Mouse (Mus musculus): ENCODE data around the gene Tram2. TPM values are rescaled to one million over a fixed set of nuclear protein-coding genes. Genes with fewer than 3 reads are reported as not detected.

Tram2 gene
- 3.3 TPM for polyA plus RNA-seq (2014; fragmentation: Illumina TruSeq; extraction: RNeasy Lipid Tissue Mini Kit (QIAGEN cat#74804); ENCODE audit: low read depth, low replicate concordance)

DNA sequence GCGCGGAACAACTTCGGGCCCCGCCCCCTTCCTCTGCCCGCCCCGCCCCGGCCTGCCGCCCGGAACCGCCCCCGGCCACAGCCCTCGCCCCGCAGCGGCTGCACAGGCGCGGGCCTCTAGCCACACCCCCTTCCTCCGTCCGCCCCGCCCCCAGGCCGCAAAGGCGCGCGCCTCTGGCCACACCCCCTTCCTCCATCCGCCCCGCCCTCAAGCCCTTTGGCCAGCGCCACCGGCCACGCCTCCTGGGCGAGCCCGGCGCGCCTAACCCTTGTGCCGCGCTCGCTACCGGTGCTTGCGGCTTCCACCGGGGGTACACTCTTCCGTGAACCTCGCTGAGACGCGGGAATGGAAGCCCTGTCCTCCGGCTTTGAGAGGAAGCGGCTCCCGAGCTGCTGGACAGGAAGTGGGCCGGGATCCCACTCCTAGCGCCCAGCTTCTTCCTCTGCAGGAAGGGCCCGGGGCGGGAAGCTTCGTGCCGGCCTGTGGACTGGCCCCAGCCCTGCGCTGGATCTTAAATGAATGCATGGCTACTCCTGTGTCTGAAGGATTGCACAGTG is at the start of gene Tram2:
Tram2 (minus strand) TSS at position 13 of the 557 bp plus-strand sequence.

DNA sequence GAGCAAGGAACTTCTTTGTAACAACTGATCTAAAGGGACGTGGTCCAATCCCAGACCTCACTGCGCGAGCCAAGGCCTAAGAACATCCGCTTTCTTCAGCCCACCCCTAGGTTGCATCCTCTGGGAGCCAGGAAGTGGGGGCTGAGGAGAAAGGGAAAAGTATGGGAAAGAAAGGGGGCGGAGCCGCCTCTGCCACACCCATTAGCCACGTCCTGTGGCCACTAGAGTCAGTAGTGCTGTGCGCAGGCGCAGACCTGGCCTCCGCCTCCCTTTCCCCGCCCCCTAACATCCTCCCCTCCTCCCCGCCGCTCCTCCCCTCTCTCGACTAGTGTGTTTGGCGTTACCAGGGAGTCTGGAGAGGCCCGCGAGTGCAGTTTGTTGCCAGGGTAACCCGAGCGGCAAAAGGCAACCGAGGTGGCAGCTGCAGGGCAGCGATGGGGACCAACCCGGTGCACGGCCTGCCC is 127.7 kb downstream of the Tram2 start, which contains the start of gene Efhc1:
Efhc1 (plus strand) TSS at position 327 of the 464 bp plus-strand sequence.

Other genes starting within 250 kb of the Tram2 start
- 0.81 TPM for gene Paqr8, start 188.6 kb downstream of the Tram2 start, polyA plus RNA-seq (2014; fragmentation: Illumina TruSeq; extraction: RNeasy Lipid Tissue Mini Kit (QIAGEN cat#74804); ENCODE audit: low read depth, low replicate concordance)
- gene Efhc1, start 127.6 kb downstream of the Tram2 start, polyA plus RNA-seq (2014; fragmentation: Illumina TruSeq; extraction: RNeasy Lipid Tissue Mini Kit (QIAGEN cat#74804); ENCODE audit: low read depth, low replicate concordance), result 0.47 TPM
- 5.4 TPM for gene Tmem14a, start 139.3 kb upstream of the Tram2 start, polyA plus RNA-seq (2014; fragmentation: Illumina TruSeq; extraction: RNeasy Lipid Tissue Mini Kit (QIAGEN cat#74804); ENCODE audit: low read depth, low replicate concordance)
- gene Gsta3, start 161.4 kb upstream of the Tram2 start, polyA plus RNA-seq (2014; fragmentation: Illumina TruSeq; extraction: RNeasy Lipid Tissue Mini Kit (QIAGEN cat#74804); ENCODE audit: low read depth, low replicate concordance), result 16.5 TPM